Comparison of ENCODE assay signal across 7 mouse cellular contexts in the genomic region with DNA sequence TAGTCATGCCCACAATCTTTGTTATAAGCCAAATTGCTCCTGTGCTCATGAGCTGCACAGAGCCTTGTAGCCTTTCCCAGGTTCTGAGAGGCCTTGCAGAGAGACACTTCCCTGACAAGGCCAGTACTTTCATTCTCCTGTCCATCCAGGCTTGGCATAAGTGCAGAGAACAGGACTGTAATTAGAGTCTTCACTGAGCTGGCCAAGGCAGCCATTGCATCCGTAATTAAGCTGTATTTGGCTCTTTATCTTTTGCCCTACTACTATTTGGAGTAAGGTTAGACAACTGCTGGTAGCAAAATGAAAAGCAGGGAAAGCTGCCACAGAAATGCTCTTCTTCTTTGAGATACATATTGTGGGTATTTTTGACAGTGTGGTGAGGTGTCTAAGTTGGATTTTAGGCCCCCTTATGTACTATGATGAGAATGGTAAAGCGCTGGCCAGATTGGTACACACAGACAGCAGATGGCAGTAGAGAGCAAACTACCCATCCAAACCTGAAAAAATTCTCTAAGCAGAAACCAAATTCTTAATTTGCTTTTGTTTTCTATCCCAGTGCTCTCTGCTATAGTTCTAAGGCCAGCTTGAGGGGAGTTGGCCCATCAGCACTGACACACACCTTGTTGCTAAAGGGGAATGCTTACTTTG. TPM values are rescaled to one million over a fixed set of nuclear protein-coding genes. Genes with fewer than 3 reads are reported as not detected.
DNase-seq lines count a peak whose midpoint lies in the region; ATAC-seq and TF ChIP-seq lines count a peak whose summit lies in the region.

No protein-coding gene starts in this region.

- no peak for TF ChIP-seq POLR2A in spleen, adult 2 months (IDR thresholded peaks at IDR 0.05; ENCODE audit: low read depth, low read length)

- DNase-seq in spleen, adult 2 months (ENCODE audit: low read depth in 1 of 2, low spot score in 2 of 2): peak in 1 of 2 experiments; percentile 21
- no peak for DNase-seq in spleen, adult 12 weeks (ENCODE audit: low spot score)
- DNase-seq in adipocyte (ENCODE audit: low spot score): peak; percentile 65
- peak; percentile 38 for DNase-seq in lung, postnatal 10 days
- peak; percentile 77 for DNase-seq in retina, embryonic 14.5 days (ENCODE audit: low spot score)

- TF ChIP-seq CTCF in spleen, adult 2 months (IDR thresholded peaks at IDR 0.05; ENCODE audit: extremely low read depth, insufficient read depth, insufficient read length, insufficient replicate concordance): peak; percentile 20; the same call in 1 of the 2 replicates

- H3K4me2 ChIP-seq in hindbrain, embryonic 16.5 days (ENCODE audit: low read length): no peak overlapping the region

- WGBS in spleen, adult 2 months: 62% methylated on average over 2 of the region's 2 CpGs
- WGBS in hindbrain, embryonic 16.5 days: 46% methylated on average over 2 of the region's 2 CpGs

- no peaks in the 10 kb centered on the region for H3K36me3 ChIP-seq in spleen, adult 2 months (ENCODE audit: control insufficient read depth, insufficient read depth, low read length)
- H3K36me3 ChIP-seq in hindbrain, embryonic 16.5 days (ENCODE audit: control insufficient read depth, insufficient read depth, low read length): no peaks in the 10 kb centered on the region

- no peak overlapping the region for H3K4me3 ChIP-seq in spleen, adult 2 months (ENCODE audit: extremely low read depth, insufficient read depth, insufficient read length)
- H3K4me3 ChIP-seq in hindbrain, embryonic 16.5 days (ENCODE audit: low read length): no peak overlapping the region

- peak; percentile 80 for ATAC-seq in common myeloid progenitor, adult 5-6 weeks (replicated peaks; ENCODE audit: low read depth, poor library complexity, severe bottlenecking)
- ATAC-seq in hindbrain, embryonic 16.5 days: peak; percentile 76

- H3K27ac ChIP-seq in spleen, adult 2 months (ENCODE audit: insufficient read depth, low read length): no peak overlapping the region
- no peak overlapping the region for H3K27ac ChIP-seq in hindbrain, embryonic 16.5 days (ENCODE audit: low read depth, low read length)

- no peaks in the 10 kb centered on the region for H3K9me3 ChIP-seq in hindbrain, embryonic 16.5 days (ENCODE audit: control insufficient read depth, low read length)

- no peaks in the 10 kb centered on the region for H3K27me3 ChIP-seq in spleen, adult 2 months (ENCODE audit: control insufficient read depth, insufficient read depth, low read length)
- no peaks in the 10 kb centered on the region for H3K27me3 ChIP-seq in hindbrain, embryonic 16.5 days (replicated peaks; ENCODE audit: control insufficient read depth, insufficient read depth, low read length)

- no peak overlapping the region for H3K9ac ChIP-seq in hindbrain, embryonic 16.5 days (ENCODE audit: low read depth, low read length)

- no peaks in the 10 kb centered on the region for H3K4me1 ChIP-seq in spleen, adult 2 months (ENCODE audit: control insufficient read depth, insufficient read depth, insufficient read length)
- no peaks in the 10 kb centered on the region; the same call in 1 of the 2 replicates for H3K4me1 ChIP-seq in hindbrain, embryonic 16.5 days (ENCODE audit: control insufficient read depth, insufficient read depth, low read depth, low read length)

RNA-seq across cellular contexts. Expression of a gene that starts 36.4 kb away (rescaled TPM):
- polyA plus RNA-seq in spleen, adult 2 months (2012; rRNA removed): 0.29 and 0.42 TPM in 2 replicates
- 0.18 TPM in 1 of 2 replicates, not detected in the other for total RNA-seq in common myeloid progenitor, adult 5-6 weeks (2017)
- 0.83 and 0.85 TPM in 2 replicates for polyA plus RNA-seq in hindbrain, embryonic 16.5 days (2015; fragmentation: Nextera tagmentation; extraction: Ambion mirVana)
